Mouse (Mus musculus) heart, adult 2 months (tissue): ENCODE results near the gene Msx3.

ENCODE experiments used
- CTCF ChIP-seq: fragments of 200-600 bp; IDR thresholded peaks from 2 replicates; pipeline ENCODE4 v1.8.1; 2022; ENCODE audit warnings: antibody characterized with exemption, mild to moderate bottlenecking, moderate library complexity
- EP300 ChIP-seq: fragments of 200-500 bp; IDR thresholded peaks from 2 replicates; pipeline ENCODE4 v1.6.1; 2011; ENCODE audit warnings: low read depth, low read length, control low read depth; ENCODE audit not compliant: insufficient read depth

DNA sequence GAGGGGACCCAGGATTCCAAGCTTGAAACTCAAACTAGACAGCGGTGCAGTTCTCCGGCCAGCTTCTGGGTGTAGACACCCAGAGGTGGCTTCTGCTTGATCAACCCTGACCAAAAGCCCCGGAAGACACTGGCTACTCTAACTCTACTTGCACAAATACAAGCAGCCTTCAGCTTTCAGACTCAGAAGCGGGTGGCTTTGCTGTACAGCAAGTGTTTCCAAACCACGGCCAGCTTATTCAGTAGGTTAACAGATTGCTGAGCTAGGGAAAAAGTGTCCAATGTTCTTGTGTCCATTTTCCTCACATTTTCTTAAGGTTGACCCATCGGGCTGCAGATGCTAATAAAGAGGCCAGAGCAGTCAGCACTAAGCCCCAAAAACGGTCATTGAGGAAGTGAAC, 9.6 kb upstream of the Msx3 start:
- no peak for TF ChIP-seq CTCF
- TF ChIP-seq EP300 = no peak
